Mouse (Mus musculus) frontal cortex, postnatal 25 days (tissue): ENCODE measurements at regions not wholly inside any gene's neighbourhood (a gene's known extent, or its start where the extent isn't known, plus 50 kb on each side); places are given as distances from the start of the nearest gene placed in this dataset.

Experiments
- DNase-seq, 2 experiments: peaks; one replicate each; pipeline ENCODE4 v3.0.0; 2022; ENCODE audit warnings: low spot score in 2 of 2

GRCm38 (mm10) chr8:35877581-35877980 lies 112.0 kb downstream of the Gm19410 start:
- no peak for DNase-seq

GRCm38 (mm10) chr8:35881810-35882209 lies 116.2 kb downstream of the Gm19410 start:
- no peak for DNase-seq

GRCm38 (mm10) chr8:35882638-35883455 lies 117.3 kb downstream of the Gm19410 start:
- no peak for DNase-seq

GRCm38 (mm10) chr8:35883456-35883780 lies 117.8 kb downstream of the Gm19410 start:
- no peak for DNase-seq

- DNase-seq = no peak
Observed at GRCm38 (mm10) chr8:35884545-35884944, 119.0 kb downstream of the Gm19410 start.

- no peak for DNase-seq
Observed at GRCm38 (mm10) chr8:35890083-35890482, 124.5 kb downstream of the Gm19410 start.

- DNase-seq = no peak
Observed at GRCm38 (mm10) chr8:35891769-35892168, 126.2 kb downstream of the Gm19410 start.

GRCm38 (mm10) chr8:35898493-35898892 lies 132.9 kb downstream of the Gm19410 start:
- DNase-seq = no peak

GRCm38 (mm10) chr8:35901490-35901889 lies 135.9 kb downstream of the Gm19410 start:
- no peak for DNase-seq

- no peak for DNase-seq
Observed at GRCm38 (mm10) chr8:35904711-35905450, 139.3 kb downstream of the Gm19410 start.

GRCm38 (mm10) chr8:35907998-35908397 lies 142.4 kb downstream of the Gm19410 start:
- DNase-seq = no peak

- no peak for DNase-seq
Observed at GRCm38 (mm10) chr8:35912264-35912663, 146.7 kb downstream of the Gm19410 start.

GRCm38 (mm10) chr8:35915878-35916518 lies 150.4 kb downstream of the Gm19410 start:
- no peak for DNase-seq

GRCm38 (mm10) chr8:35917573-35917972 lies 152.0 kb downstream of the Gm19410 start:
- DNase-seq = no peak

- no peak for DNase-seq
Observed at GRCm38 (mm10) chr8:35919451-35919850, 153.9 kb downstream of the Gm19410 start.

- no peak for DNase-seq
Observed at GRCm38 (mm10) chr8:35919859-35920675, 154.5 kb downstream of the Gm19410 start.

- no peak for DNase-seq
Observed at GRCm38 (mm10) chr8:35924026-35924425, 158.4 kb downstream of the Gm19410 start.

- no peak for DNase-seq
Observed at GRCm38 (mm10) chr8:35927408-35927871, 161.8 kb downstream of the Gm19410 start.

- no peak for DNase-seq
Observed at GRCm38 (mm10) chr8:35930291-35930690, 164.7 kb downstream of the Gm19410 start.

GRCm38 (mm10) chr8:35933186-35934114 lies 167.9 kb downstream of the Gm19410 start:
- DNase-seq = peak; percentile 12 to 36
